Mouse (Mus musculus) spleen, adult 12 weeks (tissue): ENCODE data around the gene Inpp1.
A peak's percentile ranks its signal among the peaks of the same experiment; 100 is the strongest.

Source experiments
- DNase-seq: peaks from one replicate; pipeline ENCODE4 v3.0.0; 2022; ENCODE audit warnings: low spot score

Gene Inpp1

DNA sequence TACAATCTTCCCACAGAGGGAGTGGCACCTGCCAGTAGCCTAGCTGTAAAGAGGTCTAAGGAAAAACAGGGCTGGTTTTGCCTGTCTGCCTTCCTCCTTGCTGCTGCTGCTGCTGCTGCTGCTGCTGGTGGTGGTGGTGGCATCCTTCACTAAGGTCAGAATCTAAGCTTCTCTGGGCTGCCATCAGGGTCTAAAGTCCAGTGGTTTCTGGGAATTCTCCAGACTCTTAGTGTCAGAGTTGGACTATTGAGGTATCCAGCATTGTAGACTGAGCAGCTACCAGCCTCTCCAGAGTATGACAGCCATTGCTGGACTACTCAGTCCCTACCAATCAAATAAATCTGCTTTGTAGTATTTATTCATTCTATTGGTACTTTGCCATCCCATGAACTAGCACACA is 24.8 kb downstream of the Inpp1 start:
- no peak for DNase-seq

DNA sequence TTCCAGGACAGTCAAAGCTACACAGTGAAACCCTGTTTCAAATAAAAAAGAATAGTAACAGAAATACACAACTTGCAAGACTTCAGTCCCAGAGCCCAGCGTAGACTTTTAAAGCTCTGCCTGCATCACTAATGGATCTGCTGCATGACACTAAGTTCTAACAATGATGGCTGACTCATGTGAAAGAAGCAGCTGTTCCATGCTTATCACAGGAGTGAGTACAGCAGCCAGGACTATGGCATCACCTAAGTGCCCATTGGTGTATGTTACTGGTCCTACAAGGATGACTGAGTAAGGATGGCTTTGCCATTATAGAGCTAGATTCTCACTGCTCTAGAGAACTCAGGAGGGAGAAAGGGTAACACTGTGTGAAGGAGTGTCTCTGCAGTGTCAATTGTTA is 30.2 kb downstream of the Inpp1 start:
- no peak for DNase-seq

- no peak for DNase-seq
These were observed 52.0 kb downstream of the Inpp1 start for GRCm38 (mm10) chr1:52765176-52766111.

- no peak for DNase-seq
These were observed 53.3 kb downstream of the Inpp1 start for GRCm38 (mm10) chr1:52763894-52764809.

- DNase-seq = no peak
These were observed 59.3 kb downstream of the Inpp1 start for GRCm38 (mm10) chr1:52758174-52758573.

DNA sequence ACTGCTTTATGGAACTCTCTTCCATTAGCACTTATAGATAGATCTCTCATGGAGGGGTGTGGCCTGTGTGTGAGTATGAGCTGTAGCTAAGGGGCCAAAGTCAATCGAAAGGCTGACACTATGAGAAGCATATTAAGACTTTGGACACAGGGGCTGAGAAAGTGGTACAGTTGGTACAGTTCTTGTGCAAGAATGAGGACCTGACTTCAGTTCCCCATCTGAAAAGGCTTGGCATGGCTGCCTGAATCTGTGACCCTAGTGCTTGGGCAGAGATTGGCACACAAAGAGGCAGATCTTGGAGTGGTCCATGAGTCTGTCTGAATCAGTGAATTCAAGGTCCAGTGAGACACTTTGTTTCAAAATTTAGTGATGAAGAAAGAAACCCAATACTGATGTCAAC is 63.2 kb downstream of the Inpp1 start:
- no peak for DNase-seq

- no peak for DNase-seq
These were observed 63.7 kb downstream of the Inpp1 start for GRCm38 (mm10) chr1:52753828-52754227.

GRCm38 (mm10) chr1:52752706-52753105 is 64.8 kb downstream of the Inpp1 start:
- DNase-seq = no peak

- no peak for DNase-seq
These were observed 65.9 kb downstream of the Inpp1 start for GRCm38 (mm10) chr1:52751634-52752033.

GRCm38 (mm10) chr1:52749978-52750377 is 67.5 kb downstream of the Inpp1 start:
- no peak for DNase-seq

DNA sequence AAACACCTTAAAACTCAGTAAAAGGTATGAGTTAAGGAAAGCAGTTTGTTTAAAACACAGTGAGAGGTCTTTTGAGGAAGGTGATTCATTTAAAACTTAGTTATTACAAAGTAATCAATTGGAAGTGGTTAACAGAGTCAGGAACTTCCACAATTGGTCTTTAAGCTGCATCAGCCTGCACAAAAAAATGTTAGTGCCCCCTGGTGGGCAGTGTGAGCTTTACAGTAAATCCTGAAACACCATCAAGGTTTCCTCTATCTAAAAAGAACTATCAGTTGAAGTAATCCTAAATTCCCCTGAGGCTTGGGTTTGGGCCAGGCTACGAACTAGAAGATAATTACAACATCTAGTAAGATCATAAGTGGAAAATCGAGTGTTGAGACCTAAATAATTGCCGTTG is 69.2 kb downstream of the Inpp1 start:
- DNase-seq = peak; percentile 30

DNA sequence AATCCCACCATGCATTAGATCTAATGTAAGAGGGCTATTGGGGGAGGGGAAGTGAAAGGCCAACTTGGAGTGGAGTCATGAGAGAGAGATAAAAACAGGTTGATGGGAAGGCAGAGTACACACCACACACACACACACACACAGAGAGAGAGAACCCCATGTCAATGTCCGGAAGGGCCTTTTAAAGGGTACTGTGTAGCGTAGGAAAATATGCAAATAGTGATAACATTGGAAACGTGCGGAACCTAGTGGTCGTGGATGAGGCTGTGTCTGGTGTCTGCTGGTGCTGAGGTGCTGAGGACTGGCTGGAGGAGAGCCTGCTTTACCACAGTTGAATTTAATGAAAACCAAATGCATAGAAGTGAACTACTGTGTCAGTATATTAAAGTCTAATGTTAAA is 74.9 kb downstream of the Inpp1 start:
- no peak for DNase-seq
